Mouse (Mus musculus) forebrain, embryonic 16.5 days (tissue): Measurements from ENCODE around the gene Hspa12b. TPM values are rescaled to one million over a fixed set of nuclear protein-coding genes. Genes with fewer than 3 reads are reported as not detected.
A peak's percentile ranks its signal among the peaks of the same experiment; 100 is the strongest.

Source experiments
- ATAC-seq: fragments of 200-750 bp; cut with Nextera tagmentation; 2 replicates; pipeline ENCODE4 v1.8.0; 2017; ENCODE audit warnings: mild to moderate bottlenecking, moderate library complexity
- H3K27ac ChIP-seq: fragments of 300-500 bp; sonication (generic); 2 replicates; pipeline ENCODE4 v1.5.1; 2014; ENCODE audit warnings: low read length, control low read depth
- H3K27me3 ChIP-seq: fragments of 300-500 bp; sonication (generic); replicated peaks from 2 replicates; pipeline ENCODE4 v1.6.1; 2014; ENCODE audit warnings: low read length; ENCODE audit not compliant: control insufficient read depth, insufficient read depth
- H3K36me3 ChIP-seq: fragments of 300-500 bp; sonication (generic); 2 replicates; pipeline ENCODE4 v1.6.1; 2014; ENCODE audit not compliant: control insufficient read depth, insufficient read depth
- H3K4me1 ChIP-seq: fragments of 300-500 bp; sonication (generic); replicated peaks from 2 replicates; pipeline ENCODE4 v1.6.1; 2014; ENCODE audit warnings: low read length; ENCODE audit not compliant: control insufficient read depth, insufficient read depth
- H3K4me2 ChIP-seq: fragments of 300-500 bp; sonication (generic); 2 replicates; pipeline ENCODE4 v1.6.1; 2014; ENCODE audit warnings: mild to moderate bottlenecking, low read length, control low read depth
- H3K4me3 ChIP-seq: fragments of 300-500 bp; sonication (generic); replicated peaks from 2 replicates; pipeline ENCODE4 v1.5.1; 2014; ENCODE audit warnings: mild to moderate bottlenecking, low read length, control low read depth
- H3K9ac ChIP-seq: fragments of 300-500 bp; sonication (generic); replicated peaks from 2 replicates; pipeline ENCODE4 v1.6.1; 2014; ENCODE audit warnings: low read depth, low read length, control low read depth
- H3K9me3 ChIP-seq: fragments of 300-500 bp; sonication (generic); 2 replicates; pipeline ENCODE4 v1.6.1; 2016; ENCODE audit warnings: low read length; ENCODE audit not compliant: control insufficient read depth
- WGBS: fragments of 180-500 bp; shearing (Covaris S2); extraction: QIAGEN DNeasy Blood & Tissue Kit; methylation state at CpG from one replicate; pipeline ENCODE4 v1.1.7; 2014; 5-methylcytosine and 5-hydroxymethylcytosine counted together
- polyA plus RNA-seq: library from polyadenylated mRNA; unstranded; fragments of >200 nt; fragmentation: Nextera tagmentation; extraction: Ambion mirVana; gene quantifications from 2 replicates; pipeline ENCODE4 v1.2.1, GENCODE M21; 2015

Gene Hspa12b
- polyA plus RNA-seq, 1 experiment from 2014 or later = 4.7 TPM

GRCm38 (mm10) chr2:131179990-131180587 lies 53.0 kb downstream of the Hspa12b start, which contains the start of gene Cenpb:
Gene Cenpb (minus strand): TSS chr2:131180067.
- Histone ChIP-seq H3K27me3 (no peaks in the 10 kb centered on the region), H3K4me1 (peaks cover 31% of the 10 kb centered on the region), H3K9ac (peak within 1 kb of the TSS; percentile 96), H3K9me3 (no peaks in the 10 kb centered on the region), H3K4me2 (peak within 1 kb of the TSS; percentile 97), H3K27ac (peak within 1 kb of the TSS; percentile 94), H3K36me3 (no peaks in the 10 kb centered on the region), H3K4me3 (peak within 1 kb of the TSS; percentile 81)
- peak; percentile 86 for ATAC-seq
- WGBS = 2% methylated on average over 52 of the region's 57 CpGs

GRCm38 (mm10) chr2:131186343-131186742 lies 59.3 kb downstream of the Hspa12b start:
- Histone ChIP-seq H3K27me3 (no peaks in the 10 kb centered on the region), H3K9me3 (no peaks in the 10 kb centered on the region), H3K4me2 (peak overlapping the region; percentile 87), H3K9ac (peak overlapping the region; percentile 80), H3K27ac (no peak overlapping the region), H3K4me1 (peaks cover 29% of the 10 kb centered on the region), H3K4me3 (peak overlapping the region; percentile 73), H3K36me3 (no peaks in the 10 kb centered on the region)
- WGBS = 3% methylated on average over 14 of the region's 14 CpGs
- ATAC-seq = peak; percentile 9; the same call in 1 of the 2 replicates

DNA sequence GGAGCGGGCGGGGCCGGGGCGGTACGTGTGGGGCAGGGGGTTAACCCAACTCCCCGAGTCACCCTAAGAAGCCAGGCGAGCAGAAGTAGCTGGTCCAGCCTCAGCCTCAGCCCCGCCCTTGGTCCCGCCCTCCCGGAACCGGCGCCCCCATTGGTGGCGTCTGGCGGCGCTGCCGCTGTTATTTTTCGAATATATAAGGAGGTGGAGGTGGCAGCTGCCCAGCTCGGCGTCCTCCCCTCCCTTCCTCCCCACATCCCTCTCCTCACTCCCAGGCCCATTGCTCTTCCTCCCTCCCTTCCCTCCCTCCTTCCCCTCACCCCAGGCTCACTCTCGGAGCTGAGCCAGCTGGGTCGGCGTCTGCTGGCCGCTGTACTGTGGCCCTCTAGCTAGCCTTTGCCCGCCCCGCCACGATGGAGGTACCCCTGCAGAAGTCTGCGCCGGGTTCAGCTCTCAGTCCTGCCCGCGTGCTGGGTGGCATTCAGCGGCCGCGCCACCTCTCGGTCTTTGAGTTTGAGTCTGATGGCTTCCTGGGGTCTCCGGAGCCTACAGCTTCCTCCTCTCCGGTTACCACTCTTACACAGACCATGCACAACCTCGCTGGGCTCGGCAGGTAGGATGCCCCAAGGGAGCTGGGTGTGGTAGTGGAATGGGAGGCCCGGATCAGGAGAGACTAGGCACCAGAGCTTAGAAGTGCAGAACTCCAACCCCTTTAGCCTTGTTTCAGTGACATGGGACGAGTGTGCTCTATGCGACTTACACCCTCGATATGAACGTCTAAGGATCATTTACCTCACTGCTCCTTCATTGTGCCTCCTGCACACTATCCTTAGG lies 59.9 kb downstream of the Hspa12b start, which contains the start of the genes Cdc25b and Spef1:
Gene Cdc25b (plus strand): TSS at position 179 of the 831 bp plus-strand sequence.
Gene Spef1 (minus strand): TSS at position 512 of the 831 bp plus-strand sequence.
- H3K9ac ChIP-seq = peak within 1 kb of the TSS; percentile 80
- ATAC-seq = peak; percentile 89
- under 1% methylated on average over 34 of the region's 43 CpGs for WGBS
- H3K36me3 ChIP-seq = no peaks in the 10 kb centered on the region
- H3K4me3 ChIP-seq = peak within 1 kb of the TSS; percentile 73
- H3K27me3 ChIP-seq = no peaks in the 10 kb centered on the region
- peaks cover 29% of the 10 kb centered on the region for H3K4me1 ChIP-seq
- H3K4me2 ChIP-seq = peak within 1 kb of the TSS; percentile 87
- peak within 1 kb of the TSS; percentile 58 for H3K27ac ChIP-seq
- H3K9me3 ChIP-seq = no peaks in the 10 kb centered on the region

- no peak overlapping the region for H3K27ac ChIP-seq
- H3K4me3 ChIP-seq = peak overlapping the region; percentile 73
- peaks cover 29% of the 10 kb centered on the region for H3K4me1 ChIP-seq
- no peaks in the 10 kb centered on the region for H3K9me3 ChIP-seq
- H3K9ac ChIP-seq = peak overlapping the region; percentile 80
- H3K36me3 ChIP-seq = no peaks in the 10 kb centered on the region
- no peak for ATAC-seq
- H3K27me3 ChIP-seq = no peaks in the 10 kb centered on the region
- peak overlapping the region; percentile 87 for H3K4me2 ChIP-seq
- WGBS = 18% methylated on average over 3 of the region's 3 CpGs
Observed at GRCm38 (mm10) chr2:131187602-131187922, 60.5 kb downstream of the Hspa12b start.

GRCm38 (mm10) chr2:131188311-131188710 lies 61.2 kb downstream of the Hspa12b start:
- WGBS = 97% methylated on average over 5 of the region's 5 CpGs

DNA sequence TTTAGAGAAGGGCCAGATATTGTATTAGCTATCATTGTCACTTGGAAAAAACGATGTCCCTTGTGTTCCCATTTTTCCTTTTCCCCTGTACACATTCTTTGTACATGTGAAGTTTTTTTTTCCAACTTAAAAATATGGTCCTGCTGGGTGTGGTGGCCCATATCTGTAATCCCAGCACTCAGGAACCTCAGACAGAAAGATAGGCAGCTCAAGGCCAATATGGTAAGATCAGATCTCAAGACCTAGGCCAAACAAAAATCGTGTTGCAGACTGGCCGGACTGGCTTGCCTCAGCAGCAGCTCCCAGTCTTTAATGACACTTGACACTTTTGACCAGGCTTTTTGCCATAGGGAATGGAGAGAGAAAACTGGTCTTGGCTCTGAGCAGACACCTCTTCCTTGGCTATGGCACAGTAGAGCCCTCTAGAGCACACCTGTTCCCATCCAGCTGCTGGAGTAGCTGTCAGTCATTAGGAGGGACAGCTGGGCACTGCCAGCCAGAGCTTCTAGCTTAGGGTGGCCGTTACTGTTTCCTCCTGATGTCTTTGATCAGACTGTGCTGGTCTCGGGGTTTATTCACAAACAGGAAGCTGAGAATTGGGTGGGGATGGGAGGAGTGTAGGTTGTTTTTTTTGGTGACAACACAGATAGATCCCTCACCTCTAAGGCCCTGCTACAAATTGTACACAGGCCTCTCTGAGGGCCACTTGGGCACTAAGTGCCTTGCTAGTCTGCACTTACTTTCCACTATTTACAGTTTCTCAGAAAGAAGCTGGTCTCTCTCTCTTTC lies 62.6 kb downstream of the Hspa12b start:
- H3K27ac ChIP-seq = no peak overlapping the region
- H3K27me3 ChIP-seq = no peaks in the 10 kb centered on the region
- H3K9me3 ChIP-seq = no peaks in the 10 kb centered on the region
- 35% methylated on average over 5 of the region's 5 CpGs for WGBS
- no peak overlapping the region for H3K9ac ChIP-seq
- no peak overlapping the region for H3K4me3 ChIP-seq
- H3K4me2 ChIP-seq = no peak overlapping the region
- H3K4me1 ChIP-seq = peaks cover 29% of the 10 kb centered on the region
- ATAC-seq = no peak
- H3K36me3 ChIP-seq = peaks cover 4% of the 10 kb centered on the region; the same call in 1 of the 2 replicates

More at GRCm38 (mm10) chr2:131188311-131188710, 61.2 kb downstream of the Hspa12b start:
- H3K4me3 ChIP-seq = no peak overlapping the region
- no peaks in the 10 kb centered on the region for H3K36me3 ChIP-seq
- H3K27me3 ChIP-seq = no peaks in the 10 kb centered on the region
- H3K9me3 ChIP-seq = no peaks in the 10 kb centered on the region
- H3K27ac ChIP-seq = no peak overlapping the region
- ATAC-seq = no peak
- no peak overlapping the region for H3K4me2 ChIP-seq
- H3K4me1 ChIP-seq = peaks cover 29% of the 10 kb centered on the region
- H3K9ac ChIP-seq = no peak overlapping the region

GRCm38 (mm10) chr2:131190344-131191004 lies 63.4 kb downstream of the Hspa12b start:
- Histone ChIP-seq H3K4me3 (no peak overlapping the region), H3K4me1 (peaks cover 29% of the 10 kb centered on the region), H3K4me2 (no peak overlapping the region), H3K9ac (0 out of 2 replicates have a peak overlapping the region, but pooled peaks have one; percentile 11), H3K27ac (peak overlapping the region; percentile 12; the same call in 1 of the 2 replicates), H3K9me3 (no peaks in the 10 kb centered on the region), H3K36me3 (peaks cover 7% of the 10 kb centered on the region; the same call in 1 of the 2 replicates), H3K27me3 (no peaks in the 10 kb centered on the region)
- peak; percentile 32 for ATAC-seq
- 14% methylated on average over 10 of the region's 10 CpGs for WGBS

DNA sequence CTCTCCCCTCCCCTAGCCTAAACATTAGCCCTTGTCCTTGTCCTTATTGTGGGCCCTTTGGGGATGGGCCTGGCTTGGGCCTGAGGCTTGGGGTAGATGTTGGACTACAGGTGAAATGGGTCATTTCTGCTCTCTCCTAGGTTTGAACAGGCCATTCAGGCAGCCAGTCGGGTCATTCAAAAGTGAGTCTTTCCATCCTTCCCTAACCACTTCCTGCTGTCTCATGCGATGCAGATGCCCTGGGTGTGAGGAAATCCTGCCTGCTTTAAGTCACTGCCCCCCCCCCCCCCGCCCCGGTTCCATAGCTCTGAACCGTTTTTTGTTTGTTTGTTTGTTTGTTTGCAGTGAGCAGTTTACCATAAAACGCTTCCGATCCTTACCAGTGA lies 63.9 kb downstream of the Hspa12b start:
- 51% methylated on average over 7 of the region's 7 CpGs for WGBS
- no peaks in the 10 kb centered on the region for H3K27me3 ChIP-seq
- H3K4me3 ChIP-seq = no peak overlapping the region
- peaks cover 29% of the 10 kb centered on the region for H3K4me1 ChIP-seq
- no peak for ATAC-seq
- H3K36me3 ChIP-seq = peaks cover 7% of the 10 kb centered on the region; the same call in 1 of the 2 replicates
- no peak overlapping the region for H3K27ac ChIP-seq
- H3K4me2 ChIP-seq = no peak overlapping the region
- no peaks in the 10 kb centered on the region for H3K9me3 ChIP-seq
- no peak overlapping the region for H3K9ac ChIP-seq
